ENCODE assay signal across 8 mouse cellular contexts in genomic region chr11:69760160-69760900, GRCm38 (mm10). TPM values are rescaled to one million over a fixed set of nuclear protein-coding genes. Genes with fewer than 3 reads are reported as not detected.
DNase-seq lines count a peak whose midpoint lies in the region; ATAC-seq and TF ChIP-seq lines count a peak whose summit lies in the region.

No protein-coding gene starts in this region.

- TF ChIP-seq CTCF in heart, adult 2 months (IDR thresholded peaks at IDR 0.05) = no peak

- TF ChIP-seq POLR2A in heart, adult 2 months (IDR thresholded peaks at IDR 0.05; ENCODE audit: insufficient read depth, low read depth, low read length) = no peak

- H3K9ac ChIP-seq in heart, adult 2 months (ENCODE audit: low read depth, low read length) = no peak overlapping the region
- H3K9ac ChIP-seq in ES-E14 (ENCODE audit: insufficient read depth, low read depth, low read length, poor library complexity, severe bottlenecking) = 0 out of 2 replicates have a peak overlapping the region, but pooled peaks have one; percentile 11
- peak overlapping the region; percentile 75 for H3K9ac ChIP-seq in forebrain, embryonic 15.5 days (replicated peaks)
- peak overlapping the region; percentile 87 for H3K9ac ChIP-seq in liver, embryonic 13.5 days

- ATAC-seq in forebrain, embryonic 15.5 days (replicated peaks) = no peak
- ATAC-seq in liver, embryonic 13.5 days (ENCODE audit: low read depth) = no peak

- WGBS in heart, adult 2 months = 85% methylated on average over 14 of the region's 14 CpGs
- 73% methylated on average over 14 of the region's 14 CpGs for WGBS in forebrain, embryonic 15.5 days
- WGBS in liver, embryonic 13.5 days (ENCODE audit: insufficient replicate concordance) = 81% methylated on average over 14 of the region's 14 CpGs

- peak overlapping the region; percentile 100; the same call in 1 of the 2 replicates for H3K27ac ChIP-seq in heart, adult 2 months
- H3K27ac ChIP-seq in ES-E14 (ENCODE audit: insufficient read depth, low read depth, low read length, poor library complexity, severe bottlenecking) = no peak overlapping the region
- H3K27ac ChIP-seq in forebrain, embryonic 15.5 days (replicated peaks) = peak overlapping the region; percentile 100
- peak overlapping the region; percentile 99 for H3K27ac ChIP-seq in liver, embryonic 13.5 days

- no peak for TF ChIP-seq EP300 in heart, adult 2 months (IDR thresholded peaks at IDR 0.05; ENCODE audit: insufficient read depth, low read depth, low read length)

- H3K4me3 ChIP-seq in heart, adult 2 months = no peak overlapping the region
- H3K4me3 ChIP-seq in ES-E14 (ENCODE audit: insufficient read depth in 1 of 2, low read depth in 1 of 2, low read length in 2 of 2, poor library complexity in 1 of 2, severe bottlenecking in 1 of 2) = no peak overlapping the region
- H3K4me3 ChIP-seq in forebrain, embryonic 15.5 days = peak overlapping the region; percentile 58; the same call in 1 of the 2 replicates
- H3K4me3 ChIP-seq in liver, embryonic 13.5 days (replicated peaks) = peak overlapping the region; percentile 71

- H3K4me1 ChIP-seq in heart, adult 2 months (ENCODE audit: control insufficient read depth, insufficient read depth, low read length) = peaks cover 4% of the 10 kb centered on the region; the same call in 1 of the 2 replicates
- H3K4me1 ChIP-seq in ES-E14 (ENCODE audit: control insufficient read depth in 2 of 2, insufficient read depth in 2 of 2, low read length in 2 of 2, poor library complexity in 1 of 2) = peaks cover 3 to 4% of the 10 kb centered on the region in 2 experiments; a peak in 2 of 4 replicates
- H3K4me1 ChIP-seq in forebrain, embryonic 15.5 days = peaks cover 43% of the 10 kb centered on the region
- H3K4me1 ChIP-seq in liver, embryonic 13.5 days (replicated peaks) = peaks cover 43% of the 10 kb centered on the region

- DNase-seq in heart, adult 2 months = no peak
- DNase-seq in heart, postnatal 36 days = no peak
- no peak for DNase-seq in ES-E14 (ENCODE audit: low read depth, low spot score)
- no peak for DNase-seq in liver, embryonic 13.5 days
- DNase-seq in frontal cortex, postnatal 25 days (ENCODE audit: low spot score in 2 of 2) = no peak
- no peak for DNase-seq in urinary bladder, postnatal 4 days (ENCODE audit: low spot score in 2 of 2)
- DNase-seq in thymus, postnatal 0 days (ENCODE audit: low spot score) = no peak

- no peaks in the 10 kb centered on the region for H3K27me3 ChIP-seq in heart, adult 2 months (ENCODE audit: control insufficient read depth, insufficient read depth, low read length)
- H3K27me3 ChIP-seq in forebrain, embryonic 15.5 days = no peaks in the 10 kb centered on the region
- no peaks in the 10 kb centered on the region; the same call in 1 of the 2 replicates for H3K27me3 ChIP-seq in liver, embryonic 13.5 days

- intact Hi-C loops in heart, adult 2 months (cut with DNase I) = no loop called here
- intact Hi-C loops in heart, postnatal 36 days (cut with DNase I) = no loop called here

- H3K4me2 ChIP-seq in forebrain, embryonic 15.5 days (replicated peaks) = peak overlapping the region; percentile 83
- H3K4me2 ChIP-seq in liver, embryonic 13.5 days = peak overlapping the region; percentile 90

- no peaks in the 10 kb centered on the region for H3K79me2 ChIP-seq in heart, adult 2 months (replicated peaks; ENCODE audit: control insufficient read depth, insufficient read depth, low read length)

- in situ Hi-C loops in ES-E14 (cut with MboI; ENCODE audit: low sequenced_read_pairs in 2 of 2, unreplicated experiment in 2 of 2) = no loop called here

- peaks cover 5% of the 10 kb centered on the region for H3K36me3 ChIP-seq in heart, adult 2 months (ENCODE audit: control insufficient read depth, insufficient read depth, low read length)
- peaks cover 2% of the 10 kb centered on the region; the same call in 1 of the 2 replicates for H3K36me3 ChIP-seq in ES-E14 (ENCODE audit: control insufficient read depth, insufficient read depth, low read length, poor library complexity, severe bottlenecking)
- H3K36me3 ChIP-seq in forebrain, embryonic 15.5 days = no peaks in the 10 kb centered on the region
- peaks cover 8% of the 10 kb centered on the region for H3K36me3 ChIP-seq in liver, embryonic 13.5 days

- no peaks in the 10 kb centered on the region for H3K9me3 ChIP-seq in ES-E14 (ENCODE audit: control insufficient read depth, insufficient read depth, low read depth, low read length)
- no peaks in the 10 kb centered on the region for H3K9me3 ChIP-seq in forebrain, embryonic 15.5 days
- no peaks in the 10 kb centered on the region for H3K9me3 ChIP-seq in liver, embryonic 13.5 days (replicated peaks)

TF ChIP-seq in ES-E14, 5 proteins besides CTCF, POLR2A, EP300 and RAD21:
- TF ChIP-seq HCFC1 (IDR thresholded peaks at IDR 0.05; ENCODE audit: borderline replicate concordance, insufficient read depth, low read length) = no peak
- no peak for TF ChIP-seq ZNF384 (IDR thresholded peaks at IDR 0.05; ENCODE audit: low read depth, low read length)
- no peak for TF ChIP-seq CHD2 (IDR thresholded peaks at IDR 0.05; ENCODE audit: low read depth, low read length)
- no peak for TF ChIP-seq MAFK (IDR thresholded peaks at IDR 0.05; ENCODE audit: insufficient read depth, low read depth, low read length)
- TF ChIP-seq ZC3H11A (IDR thresholded peaks at IDR 0.05; ENCODE audit: borderline replicate concordance, low read depth, low read length) = no peak

RNA-seq across cellular contexts. Expression of gene Slc35g3, which starts 1.4 kb away (rescaled TPM):
- not detected for total RNA-seq in heart, adult 2 months (2021)
- polyA plus RNA-seq in heart, adult 2 months (2012; rRNA removed) = 0.35 TPM in 1 of 2 replicates, not detected in the other
- not detected for total RNA-seq in heart, postnatal 36 days (2021)
- total RNA-seq in ES-E14 (2012; rRNA removed) = 0.22 and 0.48 TPM in 2 replicates
- polyA plus RNA-seq in forebrain, embryonic 15.5 days (2015; fragmentation: Nextera tagmentation; extraction: Ambion mirVana) = 0.28 and 0.56 TPM in 2 replicates
- polyA plus RNA-seq in liver, embryonic 13.5 days (2015; fragmentation: Nextera tagmentation; extraction: Ambion mirVana) = not detected in 2 replicates
- polyA plus RNA-seq in thymus, postnatal 0 days (2015; fragmentation: Nextera tagmentation; extraction: Ambion mirVana) = 0.14 TPM in 1 of 2 replicates, not detected in the other

RNA-seq across cellular contexts. Expression of gene Polr2a, which starts 1.9 kb away (rescaled TPM):
- total RNA-seq in heart, adult 2 months (2021) = 10 to 100 TPM; 25.3 to 30.4 TPM
- 15.6 and 20.2 TPM in 2 replicates for polyA plus RNA-seq in heart, adult 2 months (2012; rRNA removed)
- 10 to 100 TPM; 30.1 to 35.4 TPM for total RNA-seq in heart, postnatal 36 days (2021)
- 71.9 and 74.2 TPM in 2 replicates for total RNA-seq in ES-E14 (2012; rRNA removed)
- 17.5 and 19.2 TPM in 2 replicates for polyA plus RNA-seq in forebrain, embryonic 15.5 days (2015; fragmentation: Nextera tagmentation; extraction: Ambion mirVana)
- polyA plus RNA-seq in liver, embryonic 13.5 days (2015; fragmentation: Nextera tagmentation; extraction: Ambion mirVana) = 9.6 and 10.8 TPM in 2 replicates
- 20.6 and 22.4 TPM in 2 replicates for polyA plus RNA-seq in thymus, postnatal 0 days (2015; fragmentation: Nextera tagmentation; extraction: Ambion mirVana)

RNA-seq across cellular contexts. Expression of gene Zbtb4, which starts 5.4 kb away (rescaled TPM):
- total RNA-seq in heart, adult 2 months (2021) = 10 to 100 TPM; 42.9 to 47.9 TPM
- polyA plus RNA-seq in heart, adult 2 months (2012; rRNA removed) = 19.8 and 25.4 TPM in 2 replicates
- total RNA-seq in heart, postnatal 36 days (2021) = 10 to 100 TPM; 39.0 to 43.1 TPM
- 1.6 and 3.0 TPM in 2 replicates for total RNA-seq in ES-E14 (2012; rRNA removed)
- polyA plus RNA-seq in forebrain, embryonic 15.5 days (2015; fragmentation: Nextera tagmentation; extraction: Ambion mirVana) = 2.8 and 3.2 TPM in 2 replicates
- polyA plus RNA-seq in liver, embryonic 13.5 days (2015; fragmentation: Nextera tagmentation; extraction: Ambion mirVana) = 0.38 and 0.43 TPM in 2 replicates
- 2.5 and 2.6 TPM in 2 replicates for polyA plus RNA-seq in thymus, postnatal 0 days (2015; fragmentation: Nextera tagmentation; extraction: Ambion mirVana)

RNA-seq across cellular contexts. Expression of gene Chrnb1, which starts 35.4 kb away (rescaled TPM):
- 1 to 10 TPM; 4.1 TPM for total RNA-seq in heart, adult 2 months (2021)
- 10.3 and 16.4 TPM in 2 replicates for polyA plus RNA-seq in heart, adult 2 months (2012; rRNA removed)
- 1 to 10 TPM; 3.6 to 4.3 TPM for total RNA-seq in heart, postnatal 36 days (2021)
- 3.8 and 5.7 TPM in 2 replicates for total RNA-seq in ES-E14 (2012; rRNA removed)
- polyA plus RNA-seq in forebrain, embryonic 15.5 days (2015; fragmentation: Nextera tagmentation; extraction: Ambion mirVana) = 1.2 and 1.4 TPM in 2 replicates
- 0.43 and 0.59 TPM in 2 replicates for polyA plus RNA-seq in liver, embryonic 13.5 days (2015; fragmentation: Nextera tagmentation; extraction: Ambion mirVana)
- 3.2 and 3.4 TPM in 2 replicates for polyA plus RNA-seq in thymus, postnatal 0 days (2015; fragmentation: Nextera tagmentation; extraction: Ambion mirVana)

RNA-seq across cellular contexts. Expression of gene Fgf11, which starts 41.3 kb away (rescaled TPM):
- total RNA-seq in heart, adult 2 months (2021) = 1 to 10 TPM; 1.9 to 2.5 TPM
- 3.3 and 4.3 TPM in 2 replicates for polyA plus RNA-seq in heart, adult 2 months (2012; rRNA removed)
- total RNA-seq in heart, postnatal 36 days (2021) = 1 to 10 TPM; 2.4 to 3.0 TPM
- 0.31 and 0.42 TPM in 2 replicates for total RNA-seq in ES-E14 (2012; rRNA removed)
- polyA plus RNA-seq in forebrain, embryonic 15.5 days (2015; fragmentation: Nextera tagmentation; extraction: Ambion mirVana) = 6.2 and 6.7 TPM in 2 replicates
- polyA plus RNA-seq in liver, embryonic 13.5 days (2015; fragmentation: Nextera tagmentation; extraction: Ambion mirVana) = 0.07 and 0.20 TPM in 2 replicates
- 0.65 and 0.84 TPM in 2 replicates for polyA plus RNA-seq in thymus, postnatal 0 days (2015; fragmentation: Nextera tagmentation; extraction: Ambion mirVana)

Comparison
In these comparisons a context has a peak if more than half of its experiments do, and no peak if none do; other contexts are left out.
1. H3K4me3 ChIP-seq: peak in forebrain, embryonic 15.5 days (single experiment) and liver, embryonic 13.5 days (single experiment); none in heart, adult 2 months (single experiment) and ES-E14 (0 of 2).